Mouse (Mus musculus) monocyte, adult 2 months (primary cell): ENCODE measurements around the gene 1700013F07Rik.
A peak's percentile ranks its signal among the peaks of the same experiment; 100 is the strongest.
"Not testable (repeated sequence)": the region's sequence is repeated elsewhere in the genome, so short reads cannot be mapped to it uniquely, and the experiment has no call there.

Experiments used
- DNase-seq, 2 experiments: peaks; one replicate each; pipeline ENCODE4 v3.0.0; 2022; ENCODE audit warnings: low spot score in 2 of 2, low read depth in 1 of 2

Gene 1700013F07Rik

DNA sequence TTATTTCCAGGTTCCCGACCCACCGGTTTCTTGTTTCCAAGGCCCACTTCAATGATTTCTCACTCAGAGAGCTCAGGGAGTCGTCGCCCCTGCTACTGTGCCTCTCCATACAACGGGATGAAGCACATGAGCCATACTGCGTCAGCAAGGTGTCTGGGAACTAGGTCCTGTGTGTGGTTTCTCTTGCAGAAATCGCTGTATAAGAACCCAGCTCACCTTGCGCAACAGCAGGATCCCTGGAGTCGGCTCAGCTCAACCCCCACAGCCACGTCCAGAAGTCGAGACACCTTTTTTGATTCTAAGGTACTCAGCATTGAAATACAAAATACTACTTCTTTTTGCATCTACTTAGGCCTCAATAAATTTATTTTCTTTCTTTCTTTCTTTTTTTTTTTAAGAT lies 8.3 kb downstream of the 1700013F07Rik start:
- DNase-seq = no peak

DNA sequence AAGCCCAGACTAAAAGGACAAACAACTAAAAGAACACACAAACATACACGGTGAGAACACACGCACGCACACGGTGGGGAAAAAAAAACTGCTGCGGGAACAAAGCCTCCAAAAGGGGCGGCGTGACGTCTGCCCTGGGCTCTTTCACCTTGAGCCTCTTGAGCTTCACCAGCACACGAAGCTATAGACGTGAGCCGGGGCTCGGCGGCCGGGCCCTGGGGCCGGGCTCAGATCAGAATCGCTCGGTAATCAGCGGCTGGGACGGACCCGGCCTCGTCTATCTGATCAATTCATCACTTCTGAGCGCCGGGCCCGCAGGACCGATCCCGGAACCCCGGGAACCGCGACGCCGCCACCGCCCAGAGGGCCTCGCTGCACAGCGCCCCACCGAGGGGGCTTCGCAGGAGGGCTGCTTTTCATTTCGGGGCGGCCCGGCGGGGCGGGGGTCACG lies 20.2 kb downstream of the 1700013F07Rik start:
- no peak for DNase-seq

DNA sequence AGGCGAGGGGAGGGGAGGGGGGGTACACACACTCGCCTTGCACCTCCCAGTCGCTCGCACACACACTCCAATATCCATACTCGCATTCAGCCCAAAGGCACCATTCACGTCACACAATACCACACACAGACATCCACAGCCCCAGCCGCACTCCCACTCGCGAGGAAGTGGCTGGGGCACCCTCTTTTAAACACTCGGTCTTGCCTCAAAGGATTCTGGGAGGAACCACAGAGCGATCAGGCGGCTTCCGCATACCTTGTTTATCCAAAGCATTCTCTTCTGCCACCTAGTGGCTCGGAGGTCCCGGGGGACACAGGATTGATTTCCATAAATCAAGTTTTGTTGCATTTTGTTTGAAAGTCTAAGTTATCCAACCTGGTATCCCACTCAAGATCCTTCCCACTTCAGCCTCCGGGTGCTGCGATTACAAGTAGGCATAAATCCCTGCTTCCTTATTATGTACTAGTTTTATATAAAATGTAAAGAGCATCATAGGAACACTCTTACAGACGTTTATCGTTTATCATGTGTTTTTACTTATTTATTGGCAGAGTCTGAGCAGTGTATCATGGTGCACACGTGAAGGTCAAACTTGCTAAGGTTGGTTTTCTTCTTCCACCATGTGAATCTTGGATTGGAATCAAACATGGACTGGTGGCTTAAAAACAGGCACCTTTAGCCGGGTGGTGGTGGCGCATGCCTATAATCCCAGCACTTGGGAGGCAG lies 20.8 kb downstream of the 1700013F07Rik start:
- peak; percentile 83 to 89 for DNase-seq

DNA sequence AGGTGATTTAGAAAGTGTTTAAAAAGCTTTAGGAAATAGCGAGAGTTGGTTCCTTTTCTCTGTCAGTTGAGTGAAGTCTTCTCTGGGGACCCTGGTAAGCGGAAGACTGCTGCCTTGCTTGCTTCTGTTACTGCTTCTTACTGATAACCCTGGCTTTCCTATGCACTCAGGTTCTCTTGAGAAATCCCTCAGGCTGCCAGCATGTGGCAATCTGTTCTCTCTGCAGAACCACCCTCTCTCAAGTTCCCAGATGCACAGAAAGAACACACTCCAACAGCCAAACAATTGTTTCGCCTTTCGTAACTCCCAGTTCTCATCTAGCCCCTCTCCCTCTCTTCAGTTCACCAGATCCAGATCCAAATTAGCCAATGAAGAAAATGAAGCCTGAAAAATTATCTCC lies 23.9 kb downstream of the 1700013F07Rik start:
- no peak for DNase-seq

DNA sequence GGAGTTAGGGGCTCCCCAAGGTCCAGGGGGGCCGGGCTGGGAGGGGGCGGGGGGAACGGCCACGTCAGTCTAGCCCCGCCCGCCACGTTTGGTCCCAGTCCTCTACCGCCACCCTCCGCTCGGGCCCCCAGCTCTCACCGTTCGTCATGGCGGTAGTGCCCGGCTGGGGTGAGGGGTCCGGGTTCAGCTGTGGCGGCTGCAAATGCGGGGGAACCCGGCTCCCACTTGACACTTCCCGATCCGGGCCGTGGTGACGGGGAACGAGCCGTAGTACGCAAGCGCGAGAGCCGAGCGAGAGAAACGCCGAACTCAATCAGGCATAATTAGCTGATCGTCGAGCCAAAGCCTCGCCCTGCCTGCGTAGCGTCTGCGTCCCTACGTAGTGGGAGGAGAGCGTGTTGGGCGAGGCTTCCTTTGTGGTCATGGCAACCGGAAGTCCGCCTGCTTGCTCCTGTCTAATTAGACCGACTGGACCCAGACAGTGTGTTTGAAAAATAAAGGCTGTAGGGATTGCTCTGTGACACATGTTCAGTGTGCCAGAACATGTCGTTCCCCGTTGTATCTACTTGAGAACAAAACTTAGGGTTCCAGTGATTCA lies 28.3 kb downstream of the 1700013F07Rik start, which contains the start of gene Tmem167b:
Tmem167b (minus strand) TSS at position 334 of the 598 bp plus-strand sequence.
- peak; percentile 96 to 97 for DNase-seq

DNA sequence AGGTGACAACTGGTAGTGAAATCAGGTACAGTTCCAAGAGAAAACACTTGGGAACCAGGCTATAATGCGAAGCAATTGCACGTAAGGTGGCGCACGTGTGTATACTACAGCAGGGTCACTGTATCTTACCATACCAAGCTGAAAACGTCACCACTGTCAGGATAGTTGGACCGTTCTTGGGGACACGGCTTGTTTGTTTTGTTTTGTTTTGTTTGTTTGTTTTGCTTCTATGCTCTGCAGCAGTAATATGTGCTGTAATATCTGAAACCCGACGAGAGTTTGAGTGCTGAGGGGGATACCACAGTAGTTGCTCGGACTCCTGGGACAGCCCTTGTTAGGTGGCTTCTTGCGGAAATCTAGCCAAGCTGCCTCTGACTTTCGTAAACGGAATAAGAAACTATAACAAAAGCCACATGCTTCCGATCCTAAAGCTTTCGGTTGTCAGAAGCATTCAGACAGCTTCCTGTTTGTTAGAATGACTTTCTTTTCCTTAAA lies 28.9 kb downstream of the 1700013F07Rik start:
- DNase-seq = peak in 1 of 2 experiments; percentile 13

DNA sequence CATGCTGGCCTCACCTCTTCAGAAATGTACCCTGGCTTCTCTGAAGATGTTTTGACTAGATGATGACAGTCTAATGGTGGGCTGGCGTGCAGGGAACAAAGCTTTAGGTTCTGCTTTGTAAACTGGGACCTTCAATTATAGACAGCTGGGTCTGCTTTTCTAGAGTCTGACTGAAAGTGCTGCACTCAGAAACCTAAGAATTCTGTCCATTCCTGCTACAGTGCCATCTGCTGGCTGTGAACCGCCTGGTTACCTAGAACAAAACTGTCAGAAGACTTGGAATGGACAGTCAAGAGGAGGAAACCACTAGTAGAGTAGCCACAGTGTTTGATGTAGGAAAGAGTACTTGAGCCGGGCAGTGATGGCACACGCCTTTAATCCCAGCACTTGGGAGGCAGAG lies 29.4 kb downstream of the 1700013F07Rik start:
- peak; percentile 49 to 63 for DNase-seq

DNA sequence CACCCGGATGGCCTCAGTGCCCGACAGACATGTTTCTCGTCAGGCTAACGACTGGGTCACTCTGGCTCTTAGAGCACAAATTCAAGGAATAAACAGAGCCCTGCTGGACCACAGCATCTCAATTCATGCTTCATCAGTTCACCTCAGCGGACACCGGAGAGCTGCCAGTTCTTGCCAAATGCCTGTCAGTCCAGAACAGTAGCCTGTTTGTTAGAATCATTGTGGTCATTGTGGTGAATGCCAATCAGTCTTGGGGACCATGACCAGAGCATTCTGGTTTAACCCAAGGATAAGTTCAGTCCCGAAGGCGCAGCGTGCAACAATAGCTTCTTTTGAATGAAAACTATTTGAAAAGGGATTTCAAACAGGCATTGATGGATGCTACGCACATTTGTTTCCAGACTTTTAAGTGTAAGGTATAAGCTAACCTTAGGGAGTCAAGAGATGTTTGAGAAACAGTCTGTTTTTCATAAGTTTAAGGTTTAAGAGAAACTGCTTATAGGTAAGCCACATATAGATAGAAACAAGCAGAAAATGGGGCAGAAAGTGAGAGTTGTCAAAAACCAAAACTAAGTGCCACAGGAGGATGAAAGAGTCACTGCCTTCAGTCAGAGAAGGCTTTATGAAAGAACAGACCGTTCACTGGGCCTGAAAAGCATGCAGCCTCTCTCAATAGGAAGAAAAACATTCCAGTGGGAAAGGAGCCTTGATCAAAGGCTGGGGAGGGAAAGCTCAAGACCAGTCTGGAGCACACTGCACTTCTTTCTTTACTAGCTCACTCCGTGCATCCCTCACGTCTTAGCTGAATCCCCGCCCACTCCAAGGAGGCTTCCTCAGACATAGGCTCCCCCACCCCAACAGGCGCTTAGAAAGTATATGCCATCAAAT lies 34.3 kb downstream of the 1700013F07Rik start:
- no peak for DNase-seq

DNA sequence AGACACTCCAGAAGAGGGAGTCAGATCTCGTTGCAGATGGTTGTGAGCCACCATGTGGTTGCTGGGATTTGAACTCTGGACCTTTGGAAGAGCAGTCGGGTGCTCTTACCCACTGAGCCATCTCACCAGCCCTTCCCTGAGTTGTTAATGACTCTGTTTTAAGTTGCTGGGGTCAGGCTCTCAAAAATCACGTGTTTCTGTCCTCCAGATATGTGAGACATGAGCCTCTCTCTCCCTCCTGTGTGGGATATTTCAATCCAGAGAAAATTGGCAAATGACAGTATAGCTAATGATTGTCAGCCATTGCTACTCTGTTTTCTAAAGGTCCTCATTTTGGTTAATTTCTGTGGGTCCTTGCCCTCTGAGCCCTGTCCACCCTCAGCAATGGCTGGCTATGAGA lies 35.7 kb downstream of the 1700013F07Rik start:
- not testable (repeated sequence) for DNase-seq

DNA sequence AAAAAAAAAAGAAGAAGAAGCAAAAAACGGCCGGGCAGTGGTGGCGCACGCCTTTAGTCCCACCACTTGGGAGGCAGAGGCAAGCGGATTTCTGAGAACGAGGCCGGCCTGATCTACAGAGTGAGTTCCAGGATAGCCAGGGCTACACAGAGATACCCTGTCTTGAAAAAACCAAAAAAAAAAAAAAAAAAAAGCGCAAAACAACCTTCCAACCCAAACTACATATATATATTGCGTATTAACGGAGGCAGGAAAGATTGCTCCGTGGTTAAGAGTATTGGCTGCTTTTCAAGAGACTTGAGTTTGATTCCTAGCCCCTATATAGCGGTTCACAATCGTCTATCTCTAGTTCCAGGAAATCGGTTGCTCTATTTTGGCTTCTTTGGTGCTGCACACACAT lies 36.9 kb downstream of the 1700013F07Rik start:
- DNase-seq = no peak

DNA sequence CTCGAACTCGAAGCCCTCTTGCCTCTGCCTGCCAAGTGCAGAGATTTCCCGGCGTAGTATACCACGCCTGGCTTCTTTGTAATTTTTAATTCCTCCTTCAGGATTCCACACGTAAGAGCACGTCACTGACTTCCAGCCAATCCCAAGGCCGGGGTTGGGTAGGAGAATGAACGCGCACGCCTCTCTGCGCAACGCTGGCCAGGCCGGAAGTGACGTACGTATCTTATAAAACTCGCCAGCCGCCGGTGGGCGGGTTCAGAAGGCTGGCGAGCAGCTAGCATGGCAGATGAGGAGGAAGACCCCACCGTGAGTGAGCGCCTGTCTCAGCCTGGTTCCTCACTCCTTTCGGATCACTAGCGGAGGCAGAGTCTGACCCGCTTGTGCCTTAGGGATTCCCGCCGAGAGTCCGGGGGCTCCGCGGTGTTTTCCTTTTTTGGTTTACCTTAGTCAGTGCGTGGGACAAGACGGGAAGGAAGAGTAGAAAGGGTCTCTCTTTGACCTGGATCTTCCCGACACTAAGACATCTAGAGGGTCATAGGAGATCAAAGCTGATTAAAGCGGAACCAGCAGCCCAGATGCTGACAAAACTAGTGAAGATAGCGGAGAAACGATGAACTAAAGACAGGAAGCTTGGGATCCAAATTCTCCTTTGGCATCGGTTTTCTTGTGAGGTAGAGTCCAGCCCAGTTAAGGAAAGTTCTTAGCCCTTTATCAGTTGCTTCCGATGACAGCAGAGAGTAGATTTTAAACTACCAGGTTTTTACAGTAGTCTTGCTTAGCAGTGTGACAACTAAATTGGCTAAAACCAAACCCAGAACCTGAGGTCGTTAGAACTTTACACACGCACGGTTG lies 37.7 kb downstream of the 1700013F07Rik start, which contains the start of gene Taf13:
Taf13 (plus strand) TSS at position 256 of the 852 bp plus-strand sequence.
- DNase-seq = peak; percentile 89 to 96

DNA sequence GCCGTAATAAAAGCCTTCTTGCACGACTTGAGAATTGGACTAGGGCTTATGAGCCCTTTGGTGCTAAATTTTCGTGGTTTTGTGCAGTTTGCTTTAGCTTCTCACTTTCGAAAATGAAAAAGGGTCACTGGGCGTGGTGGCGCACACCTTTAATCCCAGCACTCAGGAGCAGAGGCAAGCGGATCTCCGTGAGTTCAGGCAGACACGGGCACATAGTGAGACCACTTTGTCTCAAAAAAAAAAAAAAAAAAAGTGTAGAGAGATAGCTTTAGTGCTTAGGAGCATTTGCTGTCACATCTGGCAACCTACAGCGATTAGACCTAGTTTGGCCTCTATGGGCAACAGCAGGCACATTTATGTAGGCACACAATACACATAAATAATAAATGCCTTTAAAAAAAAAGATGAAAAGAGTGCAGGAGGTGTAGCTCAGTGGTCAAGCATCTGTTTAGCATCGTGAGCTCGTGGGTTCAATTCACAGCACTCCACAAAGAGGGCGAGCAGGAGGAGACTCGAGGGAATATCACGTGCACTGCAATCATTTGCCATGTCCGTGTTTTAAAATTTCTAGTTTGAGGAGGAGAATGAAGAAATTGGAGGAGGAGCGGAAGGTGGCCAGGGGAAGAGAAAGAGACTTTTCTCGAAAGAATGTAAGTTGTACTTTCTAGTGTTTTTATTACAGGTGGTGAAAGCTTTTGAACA lies 38.5 kb downstream of the 1700013F07Rik start:
- DNase-seq = no peak

DNA sequence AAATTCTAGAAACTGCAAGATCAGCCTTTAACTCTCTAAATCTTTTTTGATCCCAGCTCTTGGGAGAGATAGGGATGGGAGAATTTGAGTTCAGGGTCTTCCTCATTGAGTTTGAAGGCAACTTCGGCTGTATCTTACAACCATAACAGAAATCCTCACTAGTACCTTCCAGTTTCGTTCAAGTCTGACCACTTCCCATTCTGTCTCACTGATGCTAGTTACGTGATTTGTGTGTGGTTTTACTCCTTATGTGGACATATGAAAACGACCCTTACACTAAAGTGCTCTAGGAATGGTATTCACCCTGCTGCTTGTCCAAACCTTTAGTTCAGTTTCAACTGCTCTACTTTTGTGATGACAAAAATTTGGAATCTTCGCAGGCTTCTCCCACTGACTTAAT lies 40.1 kb downstream of the 1700013F07Rik start:
- no peak for DNase-seq

DNA sequence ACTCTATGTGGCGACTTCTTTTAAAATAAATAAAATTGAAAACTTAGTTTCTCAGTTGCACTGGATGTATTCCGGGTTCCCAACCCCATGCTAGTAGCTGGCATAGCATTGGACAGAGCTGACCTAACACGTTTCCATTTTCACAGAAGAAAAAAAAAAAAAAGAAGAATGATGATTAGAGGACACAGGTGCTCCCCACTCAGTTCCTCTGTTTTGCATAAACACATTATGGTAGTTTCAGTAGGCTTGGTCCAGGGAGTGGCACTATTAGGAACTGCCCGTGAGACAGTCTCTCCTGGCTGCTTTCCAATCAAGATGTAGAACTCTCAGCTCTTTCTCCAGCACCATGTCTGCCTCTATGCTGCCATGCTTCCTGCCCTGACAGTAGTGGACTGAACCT lies 50.6 kb downstream of the 1700013F07Rik start:
- DNase-seq = no peak

DNA sequence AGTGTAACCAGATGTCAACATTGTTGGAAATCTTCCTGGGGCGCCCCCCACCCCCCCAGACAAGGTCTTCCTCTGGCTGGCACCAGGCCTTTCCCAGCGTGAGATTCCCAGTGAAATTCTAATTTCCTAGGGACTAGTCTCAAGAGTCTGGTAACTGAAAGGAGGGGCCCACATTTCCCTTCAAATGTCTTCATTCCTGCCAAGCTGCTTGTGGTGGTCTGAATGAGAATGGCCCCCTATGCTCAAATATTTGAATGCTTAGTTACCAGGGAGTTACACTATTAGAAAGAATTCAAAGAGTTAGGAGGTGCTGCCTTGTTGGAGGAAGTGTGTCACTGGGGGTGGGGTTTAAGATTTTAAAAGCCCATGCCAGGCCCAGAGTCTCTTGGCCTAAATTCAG lies 54.5 kb downstream of the 1700013F07Rik start:
- no peak for DNase-seq

DNA sequence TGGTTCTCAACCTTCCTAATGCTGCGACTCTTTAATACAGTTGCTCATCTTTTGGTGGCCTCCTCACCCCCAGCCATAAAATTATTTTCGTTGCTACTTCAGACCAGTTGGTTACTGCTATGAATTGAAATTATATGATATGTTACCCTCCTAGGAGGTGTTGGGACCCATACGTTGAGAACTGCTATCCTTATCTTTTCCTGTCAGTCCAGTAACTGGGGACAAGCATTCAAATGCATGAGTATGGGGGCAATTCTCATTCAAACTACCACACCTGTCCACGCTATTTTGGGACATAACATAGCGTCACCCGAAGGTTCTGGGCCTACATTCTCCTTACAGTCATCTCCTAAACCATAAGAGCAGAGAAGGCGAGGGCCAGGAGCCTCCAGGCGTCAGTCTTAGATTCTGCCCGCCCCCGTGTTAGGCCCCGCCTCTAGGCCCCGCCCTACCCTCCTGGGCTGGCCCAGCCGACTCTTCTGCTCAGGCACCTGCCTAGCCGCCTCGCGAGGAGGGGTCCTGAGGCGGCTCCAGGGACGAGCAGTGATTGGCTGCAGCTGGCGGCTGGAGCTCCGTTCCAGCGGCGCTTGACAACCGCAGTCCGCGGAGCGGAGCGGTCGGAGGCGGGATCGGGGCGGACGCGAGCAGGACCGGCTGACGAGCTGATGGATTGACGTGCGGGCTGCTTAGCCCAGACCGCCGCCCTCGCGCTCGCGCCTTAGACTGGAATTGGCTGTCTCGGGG lies 57.0 kb downstream of the 1700013F07Rik start, which contains the start of gene Wdr47:
Wdr47 (plus strand) TSS at position 494 of the 744 bp plus-strand sequence.
- peak; percentile 89 to 92 for DNase-seq

DNA sequence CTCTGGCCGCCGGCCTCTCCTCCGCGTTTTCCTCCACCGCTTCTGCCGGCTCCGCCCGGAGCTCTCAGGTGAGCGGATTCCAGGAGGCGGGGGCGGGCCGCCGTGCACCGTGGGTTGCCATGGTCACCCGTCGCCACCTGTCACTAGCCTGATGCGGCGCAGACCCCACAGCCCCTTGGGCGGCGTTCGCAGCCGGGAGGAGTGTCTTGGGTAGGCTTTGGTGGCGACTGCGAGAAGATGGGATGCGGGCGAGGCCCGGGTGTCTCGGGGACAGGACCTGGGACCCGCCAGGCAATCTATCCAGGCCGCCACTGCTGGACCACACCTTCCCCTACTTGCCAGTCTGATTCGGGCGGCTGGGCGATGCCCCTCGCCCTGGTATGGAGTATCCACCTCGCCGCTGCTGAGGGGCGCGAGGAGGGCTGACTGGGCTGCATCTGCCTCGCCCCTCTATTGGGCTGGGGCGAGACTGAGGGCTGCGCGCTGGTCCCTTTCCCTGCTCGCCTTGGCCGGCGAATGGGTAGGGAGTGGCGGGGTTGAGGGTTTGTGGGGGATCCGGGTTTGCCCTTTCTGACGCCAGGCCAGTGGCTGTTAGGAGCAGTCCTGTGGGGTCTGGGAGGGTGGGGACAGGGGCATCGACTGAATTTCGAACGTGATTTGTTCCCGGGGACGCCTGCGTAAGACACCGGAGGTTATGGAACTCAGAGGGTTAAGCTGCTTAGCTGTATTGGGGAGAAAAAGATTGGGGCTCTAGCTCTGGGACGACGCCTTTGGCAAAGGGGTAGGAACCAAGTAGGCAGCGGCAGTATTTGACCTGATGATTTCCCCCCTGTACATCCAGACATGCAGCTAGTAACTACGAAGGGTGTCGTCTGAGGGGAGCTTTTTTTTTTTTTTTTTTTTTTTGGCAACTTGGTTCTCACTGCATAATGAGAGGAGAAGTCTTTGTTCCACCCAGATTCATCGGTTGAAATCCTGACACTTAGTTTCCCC lies 57.9 kb downstream of the 1700013F07Rik start:
- DNase-seq = no peak
